Mouse (Mus musculus) heart, embryonic 11.5 days (tissue): ENCODE data around the gene Zfp626. TPM values are rescaled to one million over a fixed set of nuclear protein-coding genes. Genes with fewer than 3 reads are reported as not detected.
"Not testable (repeated sequence)": the region's sequence is repeated elsewhere in the genome, so short reads cannot be mapped to it uniquely, and the experiment has no call there.

Experiments used
- ATAC-seq: fragments of 200-750 bp; cut with Nextera tagmentation; replicated peaks from 2 replicates; pipeline ENCODE4 v1.8.0; 2017; ENCODE audit warnings: moderate library complexity; ENCODE audit not compliant: insufficient number of reproducible peaks, low FRiP score, low TSS enrichment
- H3K27ac ChIP-seq: fragments of 300-500 bp; sonication (generic); 2 replicates; pipeline ENCODE4 v1.5.1; 2014; ENCODE audit warnings: mild to moderate bottlenecking, low read depth, low read length
- H3K27me3 ChIP-seq: fragments of 300-500 bp; sonication (generic); 2 replicates; pipeline ENCODE4 v1.6.1; 2014; ENCODE audit warnings: mild to moderate bottlenecking, low read length, mixed read lengths; ENCODE audit not compliant: control insufficient read depth, insufficient read depth
- H3K36me3 ChIP-seq: fragments of 300-500 bp; sonication (generic); 2 replicates; pipeline ENCODE4 v1.6.1; 2014; ENCODE audit warnings: mild to moderate bottlenecking, low read length, moderate library complexity, mixed read lengths; ENCODE audit not compliant: control insufficient read depth, insufficient read depth
- H3K4me1 ChIP-seq: fragments of 300-500 bp; sonication (generic); 2 replicates; pipeline ENCODE4 v1.6.1; 2014; ENCODE audit warnings: low read length; ENCODE audit not compliant: control insufficient read depth, insufficient read depth
- H3K4me2 ChIP-seq: fragments of 300-500 bp; sonication (generic); 2 replicates; pipeline ENCODE4 v1.6.1; 2014; ENCODE audit warnings: mild to moderate bottlenecking, moderate library complexity
- H3K4me3 ChIP-seq: fragments of 300-500 bp; sonication (generic); 2 replicates; pipeline ENCODE4 v1.5.1; 2014; ENCODE audit warnings: low read depth, low read length
- H3K9ac ChIP-seq: fragments of 300-500 bp; sonication (generic); 2 replicates; pipeline ENCODE4 v1.6.1; 2014; ENCODE audit warnings: mild to moderate bottlenecking, low read depth, low read length, moderate library complexity
- H3K9me3 ChIP-seq: fragments of 300-500 bp; sonication (generic); replicated peaks from 2 replicates; pipeline ENCODE4 v1.6.1; 2016; ENCODE audit warnings: low read length; ENCODE audit not compliant: control insufficient read depth
- WGBS: fragments of 180-500 bp; shearing (Covaris S2); extraction: QIAGEN DNeasy Blood & Tissue Kit; methylation state at CpG from one replicate; pipeline ENCODE4 v1.1.7; 2014; ENCODE audit not compliant: insufficient replicate concordance; 5-methylcytosine and 5-hydroxymethylcytosine counted together
- polyA plus RNA-seq: library from polyadenylated mRNA; unstranded; fragments of >200 nt; fragmentation: Nextera tagmentation; extraction: Ambion mirVana; gene quantifications from 2 replicates; pipeline ENCODE4 v1.2.1, GENCODE M21; 2014

Zfp626 gene
- polyA plus RNA-seq, 1 experiment from 2014 or later: 1.5 TPM

GRCm38 (mm10) chr7:27804297-27805030 is 2.5 kb upstream of the Zfp626 start:
- no peaks in the 10 kb centered on the region for H3K4me1 ChIP-seq
- H3K36me3 ChIP-seq: peaks cover 4% of the 10 kb centered on the region; the same call in 1 of the 2 replicates

DNA sequence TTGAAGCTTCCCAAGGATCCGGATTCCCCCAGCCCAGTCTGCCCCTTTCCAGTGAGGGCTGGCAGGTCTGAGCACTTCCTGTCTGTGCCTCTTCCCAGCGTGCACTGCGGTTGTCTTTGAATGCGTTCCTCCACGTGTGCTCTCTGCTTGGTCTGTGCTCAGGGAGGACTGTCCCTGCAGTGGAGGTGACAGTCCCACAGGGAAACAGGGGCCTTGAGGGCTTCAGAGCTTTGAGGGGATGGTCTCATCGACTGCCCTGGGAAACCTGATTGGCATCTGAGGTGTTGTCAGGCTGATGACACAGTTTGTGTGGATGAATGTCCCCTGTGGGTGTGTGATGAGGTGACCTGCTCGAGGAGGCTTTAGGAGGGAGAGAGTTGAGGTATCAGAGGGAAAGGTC is 309 bp downstream of the Zfp626 start:
- not testable (repeated sequence) for ATAC-seq, H3K27me3 ChIP-seq, H3K4me3 ChIP-seq, H3K4me2 ChIP-seq, H3K4me1 ChIP-seq, H3K9me3 ChIP-seq, H3K9ac ChIP-seq, H3K27ac ChIP-seq, H3K36me3 ChIP-seq
- 76% methylated on average over 7 of the region's 7 CpGs for WGBS

More at GRCm38 (mm10) chr7:27804297-27805030, 2.5 kb upstream of the Zfp626 start:
- Histone ChIP-seq H3K4me2 (peak overlapping the region; percentile 85), H3K27ac (peak overlapping the region; percentile 42), H3K9ac (peak overlapping the region; percentile 87), H3K9me3 (no peaks in the 10 kb centered on the region), H3K4me3 (peak overlapping the region; percentile 82), H3K27me3 (no peaks in the 10 kb centered on the region)
- under 1% methylated on average over 25 of the region's 25 CpGs for WGBS
- ATAC-seq: peak; percentile 87

DNA sequence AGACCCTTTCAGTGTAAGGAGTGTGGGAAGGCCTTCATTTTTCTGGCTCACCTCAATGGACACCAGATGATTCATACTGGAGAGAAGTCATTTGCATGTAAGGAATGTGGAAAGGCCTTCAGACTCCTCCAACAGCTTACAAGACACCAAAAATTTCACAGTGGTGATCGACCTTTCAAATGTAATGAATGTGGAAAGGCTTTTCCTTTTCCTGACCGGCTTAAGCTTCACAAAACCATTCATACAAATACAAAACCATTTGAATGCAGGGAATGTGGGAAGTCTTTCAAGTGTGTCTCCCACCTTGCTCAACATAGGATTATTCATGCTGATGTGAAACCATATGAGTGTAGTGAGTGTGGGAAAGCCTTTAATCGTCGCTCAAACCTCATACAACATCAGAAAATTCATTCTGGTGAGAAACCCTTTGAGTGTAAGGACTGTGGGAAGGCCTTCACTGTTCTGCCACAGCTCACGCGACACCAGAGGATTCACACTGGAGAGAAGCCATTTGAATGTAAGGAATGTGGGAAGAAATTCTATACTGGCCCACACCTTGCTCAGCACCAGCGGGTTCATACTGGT is 11.6 kb downstream of the Zfp626 start:
- no peaks in the 10 kb centered on the region for H3K9me3 ChIP-seq
- H3K4me1 ChIP-seq: no peaks in the 10 kb centered on the region
- H3K4me3 ChIP-seq: no peak overlapping the region
- 93% methylated on average over 7 of the region's 7 CpGs for WGBS
- ATAC-seq: no peak
- H3K27ac ChIP-seq: no peak overlapping the region
- peaks cover 19% of the 10 kb centered on the region for H3K36me3 ChIP-seq
- no peak overlapping the region for H3K9ac ChIP-seq
- H3K27me3 ChIP-seq: no peaks in the 10 kb centered on the region
- H3K4me2 ChIP-seq: no peak overlapping the region

GRCm38 (mm10) chr7:27822611-27823010 is 15.6 kb downstream of the Zfp626 start:
- H3K9ac ChIP-seq: no peak overlapping the region
- no peak for ATAC-seq
- H3K27me3 ChIP-seq: no peaks in the 10 kb centered on the region
- H3K4me3 ChIP-seq: no peak overlapping the region
- no peak overlapping the region for H3K27ac ChIP-seq
- H3K4me1 ChIP-seq: no peaks in the 10 kb centered on the region
- H3K36me3 ChIP-seq: peaks cover 15% of the 10 kb centered on the region
- H3K9me3 ChIP-seq: no peaks in the 10 kb centered on the region
- no peak overlapping the region for H3K4me2 ChIP-seq

- 76% methylated on average over 2 of the region's 2 CpGs for WGBS
- ATAC-seq: no peak
- H3K4me2 ChIP-seq: no peak overlapping the region
- no peaks in the 10 kb centered on the region for H3K9me3 ChIP-seq
- H3K36me3 ChIP-seq: no peaks in the 10 kb centered on the region
- no peaks in the 10 kb centered on the region for H3K27me3 ChIP-seq
- H3K27ac ChIP-seq: no peak overlapping the region
- H3K4me3 ChIP-seq: no peak overlapping the region
- no peaks in the 10 kb centered on the region; the same call in 1 of the 2 replicates for H3K4me1 ChIP-seq
- no peak overlapping the region for H3K9ac ChIP-seq
Observed at GRCm38 (mm10) chr7:27834131-27834530, 27.1 kb downstream of the Zfp626 start.

- H3K4me2 ChIP-seq: peak overlapping the region; percentile 75
- 33% methylated on average over 6 of the region's 6 CpGs for WGBS
Observed at GRCm38 (mm10) chr7:27837896-27838295, 30.9 kb downstream of the Zfp626 start.

GRCm38 (mm10) chr7:27838323-27839249 is 31.6 kb downstream of the Zfp626 start, which contains the start of gene Zfp59:
Zfp59 (plus strand) TSS chr7:27838607.
- H3K9ac ChIP-seq: peak within 1 kb of the TSS; percentile 78
- peak within 1 kb of the TSS; percentile 59 for H3K4me3 ChIP-seq
- H3K4me2 ChIP-seq: peak within 1 kb of the TSS; percentile 75
- WGBS: 4% methylated on average over 34 of the region's 34 CpGs
- ATAC-seq: peak; percentile 94
- no peaks in the 10 kb centered on the region; the same call in 1 of the 2 replicates for H3K4me1 ChIP-seq
- no peaks in the 10 kb centered on the region for H3K9me3 ChIP-seq
- H3K27me3 ChIP-seq: no peaks in the 10 kb centered on the region
- no peaks in the 10 kb centered on the region for H3K36me3 ChIP-seq
- H3K27ac ChIP-seq: peak within 1 kb of the TSS; percentile 75

More at GRCm38 (mm10) chr7:27837896-27838295, 30.9 kb downstream of the Zfp626 start:
- peak overlapping the region; percentile 78 for H3K9ac ChIP-seq
- no peaks in the 10 kb centered on the region for H3K36me3 ChIP-seq
- no peaks in the 10 kb centered on the region for H3K9me3 ChIP-seq
- H3K27me3 ChIP-seq: no peaks in the 10 kb centered on the region
- H3K4me3 ChIP-seq: peak overlapping the region; percentile 59
- peak; percentile 51; the same call in 1 of the 2 replicates for ATAC-seq
- H3K4me1 ChIP-seq: no peaks in the 10 kb centered on the region; the same call in 1 of the 2 replicates
- peak overlapping the region; percentile 75 for H3K27ac ChIP-seq

- Histone ChIP-seq H3K4me1 (no peaks in the 10 kb centered on the region; the same call in 1 of the 2 replicates), H3K27me3 (no peaks in the 10 kb centered on the region), H3K9ac (no peak overlapping the region), H3K4me2 (peak overlapping the region; percentile 75), H3K36me3 (no peaks in the 10 kb centered on the region), H3K9me3 (no peaks in the 10 kb centered on the region), H3K4me3 (no peak overlapping the region; the same call in 1 of the 2 replicates), H3K27ac (no peak overlapping the region)
- WGBS: 92% methylated on average over 7 of the region's 7 CpGs
- no peak for ATAC-seq
Observed at GRCm38 (mm10) chr7:27839596-27839995, 32.6 kb downstream of the Zfp626 start.
